Mouse (Mus musculus): ENCODE measurements around the gene Ang5. TPM values are rescaled to one million over a fixed set of nuclear protein-coding genes. Genes with fewer than 3 reads are reported as not detected.
"Not testable (repeated sequence)": the region's sequence is repeated elsewhere in the genome, so short reads cannot be mapped to it uniquely, and the experiment has no call there.

Ang5 gene
- polyA plus RNA-seq, 1 experiment, result not detected

DNA sequence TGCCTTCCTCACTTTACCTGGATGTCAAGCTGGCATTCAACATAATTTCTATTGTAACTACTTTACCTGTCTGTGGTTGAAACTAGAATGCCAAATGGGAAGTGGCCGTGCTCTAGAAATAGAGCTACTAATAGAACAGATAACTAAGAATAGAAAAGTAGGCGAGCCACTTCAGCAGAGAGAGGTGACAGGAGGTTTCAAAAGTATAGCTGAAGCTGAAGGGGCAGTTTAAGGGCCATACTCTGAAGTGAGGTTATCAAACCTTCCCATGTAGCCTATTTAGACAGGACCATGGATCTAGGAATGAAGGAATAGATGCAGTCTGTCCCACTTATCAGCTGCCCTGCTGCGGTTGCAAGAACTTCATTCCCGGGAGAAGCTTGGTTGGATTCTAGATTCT is 26.6 kb downstream of the Ang5 start:
- Histone ChIP-seq H3K79me3 (ENCODE audit: low read depth) (no peaks in the 10 kb centered on the region), H3K79me2 (ENCODE audit: control insufficient read depth, insufficient read depth) (no peaks in the 10 kb centered on the region), H3K4me3 (ENCODE audit: insufficient read depth, poor library complexity, severe bottlenecking) (no peak overlapping the region), H3K36me3 (ENCODE audit: control insufficient read depth, insufficient read depth) (no peaks in the 10 kb centered on the region), H3K27me3 (ENCODE audit: control insufficient read depth, insufficient read depth, insufficient read length) (no peaks in the 10 kb centered on the region), H3ac (ENCODE audit: control insufficient read depth, insufficient read length, low read depth) (no peak overlapping the region)
- no peak for TF ChIP-seq MAX (IDR thresholded peaks at IDR 0.05)
- no peak for TF ChIP-seq FOSL1 (IDR thresholded peaks at IDR 0.05; ENCODE audit: insufficient read depth, low read length, poor library complexity, severe bottlenecking)
- no peak for TF ChIP-seq MYOD1 (IDR thresholded peaks at IDR 0.05; ENCODE audit: control insufficient read depth, insufficient read length, low read depth)
- no peak for TF ChIP-seq CTCF (IDR thresholded peaks at IDR 0.05; ENCODE audit: control insufficient read depth, insufficient read depth, insufficient read length)
- no peak for TF ChIP-seq USF1 (IDR thresholded peaks at IDR 0.05; ENCODE audit: low read depth)
- TF ChIP-seq MYOG (IDR thresholded peaks at IDR 0.05; ENCODE audit: control insufficient read depth, extremely low read depth, insufficient read length), result no peak
- TF ChIP-seq CEBPB (IDR thresholded peaks at IDR 0.05; ENCODE audit: low read depth), result no peak

- Histone ChIP-seq H3ac (ENCODE audit: control insufficient read depth, insufficient read length, low read depth) (no peak overlapping the region), H3K27me3 (ENCODE audit: control insufficient read depth, insufficient read depth, insufficient read length) (no peaks in the 10 kb centered on the region), H3K36me3 (ENCODE audit: control insufficient read depth, insufficient read depth) (no peaks in the 10 kb centered on the region), H3K4me3 (ENCODE audit: insufficient read depth, poor library complexity, severe bottlenecking) (no peak overlapping the region), H3K79me2 (ENCODE audit: control insufficient read depth, insufficient read depth) (no peaks in the 10 kb centered on the region), H3K79me3 (ENCODE audit: low read depth) (no peaks in the 10 kb centered on the region)
- peak; percentile 24 for TF ChIP-seq CTCF (IDR thresholded peaks at IDR 0.05; ENCODE audit: control insufficient read depth, insufficient read depth, insufficient read length)
- TF ChIP-seq USF1 (IDR thresholded peaks at IDR 0.05; ENCODE audit: low read depth), result no peak
Measured at GRCm38 (mm10) chr14:43983897-43984296, 27.0 kb downstream of the Ang5 start.

DNA sequence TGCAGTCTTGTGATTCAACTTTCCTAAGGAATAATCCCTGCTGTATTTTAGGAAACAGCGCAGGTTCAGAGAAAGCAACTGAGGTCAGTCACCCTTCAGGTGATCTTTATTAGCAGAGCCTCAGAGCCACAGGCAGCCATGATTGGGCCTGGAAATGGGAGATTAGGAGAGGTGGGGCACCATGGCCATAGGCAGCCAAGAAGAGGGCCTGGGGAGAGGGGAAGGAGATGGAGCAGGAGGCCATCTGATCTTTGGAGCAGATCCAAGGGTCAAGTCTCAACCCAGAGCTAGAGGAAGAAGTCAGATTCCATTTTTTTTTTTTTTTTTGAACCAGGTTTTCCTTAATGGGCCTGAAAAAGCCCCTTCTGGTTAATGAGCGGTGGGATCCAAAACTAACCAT is 29.3 kb downstream of the Ang5 start:
- no peaks in the 10 kb centered on the region for H3K79me3 ChIP-seq (ENCODE audit: low read depth)
- H3K27me3 ChIP-seq (ENCODE audit: control insufficient read depth, insufficient read depth, insufficient read length), result no peaks in the 10 kb centered on the region
- H3ac ChIP-seq (ENCODE audit: control insufficient read depth, insufficient read length, low read depth), result no peak overlapping the region
- H3K36me3 ChIP-seq (ENCODE audit: control insufficient read depth, insufficient read depth), result no peaks in the 10 kb centered on the region
- TF ChIP-seq FOSL1 (IDR thresholded peaks at IDR 0.05; ENCODE audit: insufficient read depth, low read length, poor library complexity, severe bottlenecking), result no peak
- H3K79me2 ChIP-seq (ENCODE audit: control insufficient read depth, insufficient read depth), result no peaks in the 10 kb centered on the region
- H3K4me3 ChIP-seq (ENCODE audit: insufficient read depth, poor library complexity, severe bottlenecking), result no peak overlapping the region

DNA sequence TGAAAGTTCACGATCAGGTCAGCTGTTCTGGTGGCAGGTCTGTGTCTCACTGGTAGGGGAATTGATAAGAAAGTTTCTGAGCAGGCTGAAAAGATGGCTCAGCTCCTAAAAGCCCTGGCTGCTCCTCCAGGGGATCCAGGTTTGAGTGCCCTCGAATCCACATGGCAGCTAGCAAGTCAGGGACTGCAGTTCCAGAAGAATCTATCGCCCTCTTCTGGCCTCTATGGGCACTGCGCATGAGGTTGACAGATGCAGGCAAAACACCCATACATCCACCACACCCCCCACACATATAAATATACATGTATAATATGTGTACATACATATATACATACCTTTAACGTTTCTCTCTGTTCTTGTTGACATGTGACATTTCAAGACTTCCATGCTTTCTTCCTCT is 30.5 kb downstream of the Ang5 start:
- H3K79me3 ChIP-seq (ENCODE audit: low read depth); H3ac ChIP-seq (ENCODE audit: control insufficient read depth, insufficient read length, low read depth); H3K4me3 ChIP-seq (ENCODE audit: insufficient read depth, poor library complexity, severe bottlenecking); H3K36me3 ChIP-seq (ENCODE audit: control insufficient read depth, insufficient read depth); H3K79me2 ChIP-seq (ENCODE audit: control insufficient read depth, insufficient read depth); H3K27me3 ChIP-seq (ENCODE audit: control insufficient read depth, insufficient read depth, insufficient read length): not testable (repeated sequence)
- TF ChIP-seq CTCF (IDR thresholded peaks at IDR 0.05; ENCODE audit: control insufficient read depth, insufficient read depth, insufficient read length), result peak; percentile 9

- H3K79me2 ChIP-seq (ENCODE audit: control insufficient read depth, insufficient read depth), result not testable (repeated sequence)
Measured at GRCm38 (mm10) chr14:43998455-43999000, 41.7 kb downstream of the Ang5 start.

GRCm38 (mm10) chr14:44001600-44001999 is 44.7 kb downstream of the Ang5 start:
- TF ChIP-seq USF1 (IDR thresholded peaks at IDR 0.05; ENCODE audit: low read depth) (no peak), FOSL1 (IDR thresholded peaks at IDR 0.05; ENCODE audit: insufficient read depth, low read length, poor library complexity, severe bottlenecking) (no peak), MAX (IDR thresholded peaks at IDR 0.05) (no peak), CEBPB (IDR thresholded peaks at IDR 0.05; ENCODE audit: low read depth) (no peak), MYOG (IDR thresholded peaks at IDR 0.05; ENCODE audit: control insufficient read depth, extremely low read depth, insufficient read length) (no peak)
- H3ac ChIP-seq (ENCODE audit: control insufficient read depth, insufficient read length, low read depth), result no peak overlapping the region
- no peaks in the 10 kb centered on the region for H3K79me3 ChIP-seq (ENCODE audit: low read depth)
- H3K36me3 ChIP-seq (ENCODE audit: control insufficient read depth, insufficient read depth), result no peaks in the 10 kb centered on the region
- H3K4me3 ChIP-seq (ENCODE audit: insufficient read depth, poor library complexity, severe bottlenecking), result no peak overlapping the region
- no peaks in the 10 kb centered on the region for H3K27me3 ChIP-seq (ENCODE audit: control insufficient read depth, insufficient read depth, insufficient read length)
- H3K79me2 ChIP-seq (ENCODE audit: control insufficient read depth, insufficient read depth), result no peaks in the 10 kb centered on the region

More at GRCm38 (mm10) chr14:43998455-43999000, 41.7 kb downstream of the Ang5 start:
- not testable (repeated sequence) for H3K27me3 ChIP-seq (ENCODE audit: control insufficient read depth, insufficient read depth, insufficient read length); H3ac ChIP-seq (ENCODE audit: control insufficient read depth, insufficient read length, low read depth); H3K79me3 ChIP-seq (ENCODE audit: low read depth); H3K36me3 ChIP-seq (ENCODE audit: control insufficient read depth, insufficient read depth); H3K4me3 ChIP-seq (ENCODE audit: insufficient read depth, poor library complexity, severe bottlenecking)

DNA sequence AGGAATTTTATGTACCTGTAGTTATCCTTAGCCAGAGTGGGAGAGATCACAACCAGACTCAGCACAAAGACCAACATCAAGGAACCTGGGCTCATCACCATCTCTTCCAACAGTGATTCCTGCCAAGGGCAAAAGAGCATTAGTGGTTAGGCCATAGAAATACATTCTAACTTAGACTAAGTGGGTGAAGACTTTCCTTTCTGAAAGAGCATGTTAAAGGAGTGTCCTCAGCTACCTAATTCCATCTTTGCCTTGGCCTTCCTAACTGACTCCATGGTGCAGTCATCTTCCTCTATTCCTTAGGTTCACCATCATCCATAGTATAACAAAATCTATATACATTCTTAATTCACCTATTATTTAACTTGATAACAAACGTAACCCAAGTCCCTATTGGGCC is 45.3 kb downstream of the Ang5 start, which contains the start of gene Ang6:
Ang6 (minus strand) TSS at position 101 of the 400 bp plus-strand sequence.
- Histone ChIP-seq H3K27me3 (ENCODE audit: control insufficient read depth, insufficient read depth, insufficient read length) (no peaks in the 10 kb centered on the region), H3K4me3 (ENCODE audit: insufficient read depth, poor library complexity, severe bottlenecking) (no peak within 1 kb of the TSS), H3K79me3 (ENCODE audit: low read depth) (no peaks in the 10 kb centered on the region), H3K36me3 (ENCODE audit: control insufficient read depth, insufficient read depth) (no peaks in the 10 kb centered on the region), H3K79me2 (ENCODE audit: control insufficient read depth, insufficient read depth) (no peaks in the 10 kb centered on the region), H3ac (ENCODE audit: control insufficient read depth, insufficient read length, low read depth) (no peak within 1 kb of the TSS)
- TF ChIP-seq MYOD1 (IDR thresholded peaks at IDR 0.05; ENCODE audit: control insufficient read depth, insufficient read length, low read depth) (no peak), MYOG (IDR thresholded peaks at IDR 0.05; ENCODE audit: control insufficient read depth, extremely low read depth, insufficient read length) (no peak), CTCF (IDR thresholded peaks at IDR 0.05; ENCODE audit: control insufficient read depth, insufficient read depth, insufficient read length) (no peak), MAX (IDR thresholded peaks at IDR 0.05) (no peak), CEBPB (IDR thresholded peaks at IDR 0.05; ENCODE audit: low read depth) (no peak), USF1 (IDR thresholded peaks at IDR 0.05; ENCODE audit: low read depth) (no peak), FOSL1 (IDR thresholded peaks at IDR 0.05; ENCODE audit: insufficient read depth, low read length, poor library complexity, severe bottlenecking) (no peak)

DNA sequence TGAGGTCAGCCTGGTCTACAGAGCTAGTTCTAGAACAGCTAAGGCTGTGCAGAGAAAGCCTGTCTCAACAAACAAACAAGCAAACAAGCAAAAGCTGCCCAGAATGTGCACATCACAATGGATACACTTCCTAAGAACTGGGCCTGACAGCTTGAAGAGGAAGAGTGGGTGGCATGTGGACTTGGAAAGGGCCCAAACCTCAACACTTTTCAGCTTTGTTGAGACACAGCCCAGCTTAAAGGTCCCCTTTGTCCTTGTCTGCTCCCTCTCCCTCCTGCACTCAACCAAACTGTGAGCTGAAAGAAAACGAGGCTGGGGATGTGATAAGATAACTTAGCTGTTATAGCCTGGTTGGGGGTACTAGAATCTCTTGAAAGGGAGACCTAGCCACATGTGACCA is 51.2 kb downstream of the Ang5 start:
- H3K4me3 ChIP-seq (ENCODE audit: insufficient read depth, poor library complexity, severe bottlenecking); H3K79me2 ChIP-seq (ENCODE audit: control insufficient read depth, insufficient read depth); H3K27me3 ChIP-seq (ENCODE audit: control insufficient read depth, insufficient read depth, insufficient read length); H3K36me3 ChIP-seq (ENCODE audit: control insufficient read depth, insufficient read depth); H3ac ChIP-seq (ENCODE audit: control insufficient read depth, insufficient read length, low read depth); H3K79me3 ChIP-seq (ENCODE audit: low read depth): not testable (repeated sequence)

DNA sequence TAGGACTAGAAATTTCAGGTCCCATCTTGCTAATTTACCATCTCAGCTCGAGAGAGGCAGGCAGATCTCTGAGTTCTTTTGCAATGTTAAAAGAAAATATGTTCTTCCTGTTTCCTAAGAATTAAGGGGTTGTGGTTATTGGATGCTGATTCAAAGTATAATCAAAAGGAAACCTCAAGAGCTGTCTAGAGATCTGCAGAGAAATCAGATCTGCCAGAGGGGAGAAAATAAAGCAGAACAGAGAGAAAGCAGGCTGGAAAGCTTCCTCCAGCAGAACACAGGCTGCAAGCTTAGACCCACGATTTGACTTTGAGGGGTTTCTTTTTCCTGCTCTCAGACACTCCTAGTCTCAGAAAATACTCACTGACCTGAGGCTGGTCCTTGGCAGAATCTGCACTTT is 52.8 kb downstream of the Ang5 start:
- not testable (repeated sequence) for H3K27me3 ChIP-seq (ENCODE audit: control insufficient read depth, insufficient read depth, insufficient read length); H3K36me3 ChIP-seq (ENCODE audit: control insufficient read depth, insufficient read depth); H3ac ChIP-seq (ENCODE audit: control insufficient read depth, insufficient read length, low read depth); H3K79me2 ChIP-seq (ENCODE audit: control insufficient read depth, insufficient read depth); H3K79me3 ChIP-seq (ENCODE audit: low read depth); H3K4me3 ChIP-seq (ENCODE audit: insufficient read depth, poor library complexity, severe bottlenecking)

Measured in C2C12 (cell line).